12 mouse cellular contexts compared by ENCODE assay signal in the genomic region with DNA sequence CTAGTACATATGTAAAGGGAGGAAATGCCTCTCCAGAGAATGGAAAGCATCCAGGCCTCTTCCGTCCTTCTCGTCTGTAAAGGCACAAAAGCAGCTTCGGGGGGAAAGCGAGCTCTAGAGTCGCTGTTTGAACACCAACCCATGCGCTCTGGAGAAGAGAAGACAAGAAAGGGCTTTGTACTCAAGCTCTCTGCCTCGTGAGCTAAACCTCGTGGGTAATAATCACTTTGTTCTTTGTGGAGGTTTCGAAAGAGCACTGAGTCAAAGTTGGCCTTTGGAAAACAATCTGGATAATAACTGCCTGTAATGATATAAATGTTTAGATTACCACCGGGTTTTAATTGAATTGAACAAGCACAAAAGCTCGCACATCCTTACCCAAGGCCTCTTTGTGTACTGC. TPM values are rescaled to one million over a fixed set of nuclear protein-coding genes. Genes with fewer than 3 reads are reported as not detected.
A peak's percentile ranks its signal among the peaks of the same experiment; 100 is the strongest.
DNase-seq lines count a peak whose midpoint lies in the region; ATAC-seq lines count a peak whose summit lies in the region.
"Had no signal": no experiment of that assay in that cellular context is flagged by ENCODE, and none has a peak within 500 bp of the region (broad histone marks: within the 10 kb centered on the region; RNA-seq: fewer than 3 reads in every experiment).

No protein-coding gene starts in this region.

- peak overlapping the region; percentile 15; the same call in 1 of the 2 replicates for H3K27ac ChIP-seq in intestine, embryonic 16.5 days (ENCODE audit: low read length)
- H3K27ac ChIP-seq in intestine, embryonic 15.5 days: no peak overlapping the region
- H3K27ac ChIP-seq in embryonic facial prominence, embryonic 14.5 days (replicated peaks; ENCODE audit: low read depth, low read length): peak overlapping the region; percentile 36; the same call in 1 of the 2 replicates

- DNase-seq in heart, adult 11 months: peak; percentile 61
- DNase-seq in heart, postnatal 4 days: no peak
- peak; percentile 85 for DNase-seq in Muller cell, postnatal 12 days (ENCODE audit: inconsistent ontology term)
- peak; percentile 73 for DNase-seq in embryonic facial prominence, embryonic 14.5 days (ENCODE audit: low spot score)
- no peak for DNase-seq in spleen, postnatal 14 days (ENCODE audit: low spot score in 2 of 2)
- no peak for DNase-seq in right cerebral cortex, postnatal 36 days (ENCODE audit: low spot score in 2 of 2)
- DNase-seq: cerebellum, adult 8-10 months; kidney, adult 2 months; layer of hippocampus, adult 9-11 months; right cerebral cortex, postnatal 4 days had no signal

- no peak overlapping the region for H3K4me2 ChIP-seq in intestine, embryonic 16.5 days (ENCODE audit: low read depth, low read length)
- no peak overlapping the region for H3K4me2 ChIP-seq in intestine, embryonic 15.5 days (replicated peaks)
- no peak overlapping the region for H3K4me2 ChIP-seq in embryonic facial prominence, embryonic 14.5 days (ENCODE audit: low read depth, low read length)

- no peaks in the 10 kb centered on the region for H3K9me3 ChIP-seq in intestine, embryonic 16.5 days (ENCODE audit: control insufficient read depth, low read length)
- no peaks in the 10 kb centered on the region for H3K9me3 ChIP-seq in intestine, embryonic 15.5 days
- no peaks in the 10 kb centered on the region for H3K9me3 ChIP-seq in embryonic facial prominence, embryonic 14.5 days (ENCODE audit: control insufficient read depth, low read length)

- no peak for ATAC-seq in intestine, embryonic 16.5 days
- ATAC-seq in intestine, embryonic 15.5 days: no peak
- ATAC-seq in embryonic facial prominence, embryonic 14.5 days (ENCODE audit: low read depth): no peak

- no peak overlapping the region for H3K4me3 ChIP-seq in intestine, embryonic 16.5 days (ENCODE audit: low read length)
- H3K4me3 ChIP-seq in intestine, embryonic 15.5 days (replicated peaks): no peak overlapping the region
- no peak overlapping the region for H3K4me3 ChIP-seq in embryonic facial prominence, embryonic 14.5 days (ENCODE audit: low read depth, low read length)

- 0 out of 2 replicates have a peak, but pooled peaks cover 6% of the 10 kb centered on the region for H3K4me1 ChIP-seq in intestine, embryonic 16.5 days (ENCODE audit: control insufficient read depth, insufficient read depth, low read length)
- no peaks in the 10 kb centered on the region for H3K4me1 ChIP-seq in intestine, embryonic 15.5 days (replicated peaks)
- peaks cover 8% of the 10 kb centered on the region; the same call in 1 of the 2 replicates for H3K4me1 ChIP-seq in embryonic facial prominence, embryonic 14.5 days (ENCODE audit: control insufficient read depth, insufficient read depth, low read length)

- H3K27me3 ChIP-seq in intestine, embryonic 16.5 days (replicated peaks; ENCODE audit: control insufficient read depth, insufficient read depth, low read length): no peaks in the 10 kb centered on the region
- no peaks in the 10 kb centered on the region for H3K27me3 ChIP-seq in intestine, embryonic 15.5 days (replicated peaks)
- H3K27me3 ChIP-seq in embryonic facial prominence, embryonic 14.5 days (replicated peaks; ENCODE audit: control insufficient read depth, insufficient read depth, low read length): no peaks in the 10 kb centered on the region

- H3K36me3 ChIP-seq in intestine, embryonic 16.5 days (ENCODE audit: control insufficient read depth, insufficient read depth, low read length): no peaks in the 10 kb centered on the region
- no peaks in the 10 kb centered on the region for H3K36me3 ChIP-seq in intestine, embryonic 15.5 days
- H3K36me3 ChIP-seq in embryonic facial prominence, embryonic 14.5 days (ENCODE audit: control insufficient read depth, insufficient read depth, low read length): no peaks in the 10 kb centered on the region

- H3K9ac ChIP-seq in intestine, embryonic 16.5 days (ENCODE audit: low read depth, low read length): no peak overlapping the region
- no peak overlapping the region for H3K9ac ChIP-seq in intestine, embryonic 15.5 days
- H3K9ac ChIP-seq in embryonic facial prominence, embryonic 14.5 days (ENCODE audit: low read depth, low read length): no peak overlapping the region

- 42% methylated on average over 11 of the region's 11 CpGs for WGBS in intestine, embryonic 16.5 days
- 41% methylated on average over 11 of the region's 11 CpGs for WGBS in intestine, embryonic 15.5 days
- 29% methylated on average over 11 of the region's 11 CpGs for WGBS in embryonic facial prominence, embryonic 14.5 days

RNA-seq across cellular contexts. Expression of a gene that starts 39.7 kb away (rescaled TPM):
- 1 to 10 TPM; 5.3 to 6.8 TPM for total RNA-seq in heart, postnatal 4 days (2021)
- 6.1 and 6.6 TPM in 2 replicates for polyA plus RNA-seq in intestine, embryonic 16.5 days (2015; fragmentation: Nextera tagmentation; extraction: Ambion mirVana)
- polyA plus RNA-seq in intestine, embryonic 15.5 days (2015; fragmentation: Nextera tagmentation; extraction: Ambion mirVana): 6.9 and 7.8 TPM in 2 replicates
- polyA plus RNA-seq in embryonic facial prominence, embryonic 14.5 days (2014; fragmentation: Nextera tagmentation; extraction: Ambion mirVana): 10.4 and 11.2 TPM in 2 replicates

Comparison
In these comparisons a context has a peak if more than half of its experiments do, and no peak if none do; other contexts are left out.
1. DNase-seq: peak in heart, adult 11 months (single experiment), Muller cell, postnatal 12 days (single experiment) and embryonic facial prominence, embryonic 14.5 days (single experiment); none in heart, postnatal 4 days (single experiment), spleen, postnatal 14 days (0 of 2) and right cerebral cortex, postnatal 36 days (0 of 2).